Mouse (Mus musculus): ENCODE data around the gene Syde2.

DNA sequence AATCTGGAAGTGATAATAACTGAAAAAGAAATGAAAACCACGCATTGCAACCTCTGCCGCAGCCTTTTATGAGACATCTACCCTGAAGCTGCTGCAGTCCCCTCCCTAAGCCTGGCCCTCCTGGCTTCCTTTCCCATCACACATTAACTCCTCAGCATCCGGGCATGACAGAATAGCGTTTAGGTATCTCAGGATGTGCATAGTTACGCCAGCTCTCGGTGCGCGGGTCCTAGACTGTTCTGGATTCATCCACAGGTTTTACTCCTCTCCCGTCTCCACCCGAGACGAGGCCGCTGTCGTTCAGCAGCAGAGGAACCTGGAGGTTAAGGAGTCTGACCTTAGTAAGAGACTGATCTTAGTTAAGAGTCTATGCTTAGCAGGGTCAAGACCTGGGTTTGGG is 3.5 kb downstream of the Syde2 start:
- TF ChIP-seq POLR2A (IDR thresholded peaks at IDR 0.05; ENCODE audit: borderline replicate concordance, insufficient read depth, low read length) = no peak
- TF ChIP-seq CTCF (IDR thresholded peaks at IDR 0.05; ENCODE audit: borderline replicate concordance, insufficient read depth, low read depth, low read length) = no peak

All from cerebellum, adult 2 months (tissue).